Mouse (Mus musculus): ENCODE data around the gene Heg1.

The Heg1 gene

DNA sequence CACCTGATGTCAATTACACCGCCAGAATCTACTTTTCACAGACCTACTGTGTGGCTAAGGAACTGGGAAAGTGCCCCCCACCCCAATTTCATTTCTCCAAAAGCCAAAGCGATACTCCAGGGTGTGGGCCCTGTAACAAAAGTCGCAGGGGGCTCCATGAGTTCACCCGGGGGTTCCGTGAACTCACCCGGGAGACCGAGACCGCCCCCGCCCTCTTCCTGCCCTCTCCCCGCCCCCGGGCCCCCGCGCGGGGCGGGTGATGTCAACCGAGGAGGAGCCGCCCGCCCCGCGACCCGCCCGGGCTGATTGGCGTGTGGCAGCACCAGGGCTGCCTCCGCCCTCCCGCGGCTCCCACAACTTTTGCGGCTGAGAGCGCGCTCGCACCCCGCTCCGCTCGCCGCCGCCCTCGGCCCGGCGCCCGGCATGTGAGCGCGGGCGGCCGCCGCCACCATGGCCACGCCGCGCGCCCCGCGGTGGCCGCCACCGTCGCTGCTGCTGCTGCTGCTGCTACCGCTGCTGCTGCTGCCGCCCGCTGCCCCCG, at the start of gene Heg1:
Gene Heg1, plus strand, starts transcription at position 209 of the 541 bp plus-strand sequence.
- DNase-seq: peak; percentile 60

DNA sequence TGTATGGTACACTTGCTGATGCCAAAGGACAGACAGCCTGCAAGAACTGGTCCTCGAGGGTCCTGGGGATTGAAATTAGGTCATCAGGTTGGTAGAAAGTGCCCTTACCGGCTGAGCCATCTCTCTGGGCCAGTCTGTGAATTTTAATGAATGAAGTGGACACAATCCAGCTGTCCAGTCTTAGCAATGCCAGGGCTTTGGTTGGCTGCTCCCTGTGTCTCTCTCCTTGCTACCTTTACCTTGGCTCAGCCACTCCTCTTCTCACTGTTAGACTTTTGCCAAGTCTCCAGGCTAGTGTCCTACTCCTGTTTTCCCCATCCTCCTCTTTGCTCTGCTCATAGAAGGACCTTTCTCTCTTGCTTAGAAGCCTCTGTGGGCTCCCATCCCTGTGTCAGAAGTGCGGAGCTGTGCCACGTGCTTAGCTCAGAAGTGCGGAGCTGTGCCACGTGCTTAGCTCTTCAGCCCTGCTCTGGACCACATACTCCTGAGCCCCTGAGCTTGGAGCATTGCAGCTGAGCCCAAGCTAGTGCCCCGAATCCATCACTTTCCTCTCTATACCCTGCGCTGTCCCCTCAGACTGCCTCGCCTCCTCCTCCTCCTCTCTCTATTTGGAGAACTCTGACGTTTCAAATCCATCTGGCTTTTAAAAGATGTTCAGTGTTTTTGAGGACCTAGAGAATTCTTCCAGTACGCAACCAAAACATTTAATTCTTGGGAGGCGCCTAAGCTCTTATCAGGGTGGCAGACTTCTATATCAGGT, 48.2 kb upstream of the Heg1 start:
- no peak for DNase-seq

- no peak for DNase-seq
Measured at GRCm38 (mm10) chr16:33641779-33642178, 42.4 kb upstream of the Heg1 start.

DNA sequence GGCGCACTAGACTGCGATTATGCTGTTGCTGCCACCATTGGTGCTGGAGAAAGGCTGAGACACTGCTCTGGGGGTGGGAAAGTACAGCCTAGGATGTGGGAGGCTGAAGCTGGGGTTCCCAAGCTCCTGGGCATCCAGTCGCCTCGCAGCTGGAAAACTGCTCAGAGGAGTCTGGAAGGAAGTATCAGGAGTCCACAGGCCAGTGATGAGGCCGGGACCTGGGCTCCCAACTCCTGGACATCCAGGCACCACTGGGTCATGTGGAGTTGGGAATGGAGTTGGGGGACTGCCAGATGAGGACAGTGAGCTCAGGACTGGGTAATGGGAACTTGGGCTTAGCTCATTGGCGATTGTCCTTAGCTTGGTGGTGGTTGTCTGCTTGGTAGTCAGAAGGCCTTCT, 31.1 kb upstream of the Heg1 start:
- no peak for DNase-seq

DNA sequence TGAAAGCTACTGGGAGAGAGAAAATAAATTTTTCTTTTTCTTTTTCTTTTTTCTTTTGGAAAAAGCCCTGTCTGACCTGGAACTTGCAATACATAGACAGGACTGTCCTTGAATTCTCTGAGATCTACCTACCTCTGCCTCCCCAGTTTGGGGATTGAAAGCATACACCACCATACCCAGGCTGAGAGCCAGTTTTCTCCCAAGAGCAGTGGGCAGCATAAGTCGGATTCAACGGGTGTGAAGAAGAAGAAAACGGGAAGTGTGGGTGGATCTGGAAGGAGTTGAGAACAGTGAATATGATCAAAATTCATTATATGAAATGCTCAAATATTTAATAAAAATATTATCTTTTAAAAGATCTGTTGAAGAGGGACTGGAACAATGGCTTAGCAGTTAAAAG, 28.7 kb upstream of the Heg1 start:
- DNase-seq: no peak

- DNase-seq: no peak
Measured at GRCm38 (mm10) chr16:33657191-33657590, 27.0 kb upstream of the Heg1 start.

DNA sequence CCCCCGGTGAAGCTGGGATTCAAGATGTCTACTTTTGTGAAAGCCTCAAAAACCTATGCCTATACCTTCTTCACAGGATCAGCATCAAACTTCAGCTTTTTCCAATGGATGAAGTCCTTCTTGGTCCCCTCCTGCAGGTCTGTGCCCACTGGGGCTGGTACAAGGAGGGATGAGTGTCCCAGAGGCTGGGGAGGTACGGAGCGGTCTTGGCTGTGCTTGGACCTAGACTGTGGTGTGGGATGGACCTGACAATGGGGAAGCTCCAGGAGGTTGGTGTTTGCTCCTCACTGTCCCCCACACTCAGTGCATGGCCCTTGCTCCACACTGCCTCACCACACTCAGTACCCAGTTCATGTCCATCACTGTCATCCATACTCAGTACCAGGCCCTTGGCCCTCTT, 26.0 kb upstream of the Heg1 start:
- DNase-seq: no peak

- no peak for DNase-seq
Measured at GRCm38 (mm10) chr16:33659521-33659920, 24.6 kb upstream of the Heg1 start.

DNA sequence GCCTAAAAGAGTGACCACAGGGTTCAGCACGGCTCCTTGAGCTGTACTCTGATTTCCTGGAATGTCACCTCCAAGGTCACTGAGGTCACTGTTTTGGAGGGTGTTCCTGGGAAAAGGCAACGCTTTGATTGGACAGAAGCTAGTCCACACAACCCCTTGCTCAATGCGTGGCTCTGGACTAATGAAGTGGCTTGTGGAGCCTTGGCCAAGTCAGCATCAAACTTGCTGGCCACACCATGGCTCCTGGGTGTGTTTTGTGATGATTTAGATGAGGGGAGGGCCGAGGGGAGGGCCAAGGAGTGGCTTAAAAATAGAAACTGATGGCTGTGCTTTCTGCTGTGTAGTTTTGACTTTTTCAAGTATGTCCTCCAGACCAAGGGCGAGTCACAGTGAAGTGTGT, 24.0 kb upstream of the Heg1 start:
- DNase-seq: no peak

DNA sequence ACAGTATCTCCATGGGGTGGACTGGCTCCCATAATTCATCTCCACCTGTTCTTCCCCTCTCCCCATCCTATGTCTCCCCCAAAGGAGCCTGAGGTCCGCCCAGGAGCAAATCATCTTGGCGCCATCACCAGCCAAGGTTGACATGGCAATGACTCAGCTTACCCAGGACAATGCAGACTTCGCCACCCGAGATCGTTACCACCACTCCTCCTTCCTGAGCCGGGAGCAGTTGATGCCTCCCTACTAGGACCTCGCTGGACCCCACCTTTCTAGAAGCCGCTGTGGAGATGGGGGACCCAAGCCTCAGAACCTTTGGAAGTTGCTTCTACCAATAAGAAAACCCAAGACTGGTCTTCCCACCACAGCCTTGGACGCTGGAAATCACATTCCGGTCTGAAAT, 21.3 kb upstream of the Heg1 start:
- DNase-seq: no peak

GRCm38 (mm10) chr16:33666226-33666625, 17.9 kb upstream of the Heg1 start:
- no peak for DNase-seq

DNA sequence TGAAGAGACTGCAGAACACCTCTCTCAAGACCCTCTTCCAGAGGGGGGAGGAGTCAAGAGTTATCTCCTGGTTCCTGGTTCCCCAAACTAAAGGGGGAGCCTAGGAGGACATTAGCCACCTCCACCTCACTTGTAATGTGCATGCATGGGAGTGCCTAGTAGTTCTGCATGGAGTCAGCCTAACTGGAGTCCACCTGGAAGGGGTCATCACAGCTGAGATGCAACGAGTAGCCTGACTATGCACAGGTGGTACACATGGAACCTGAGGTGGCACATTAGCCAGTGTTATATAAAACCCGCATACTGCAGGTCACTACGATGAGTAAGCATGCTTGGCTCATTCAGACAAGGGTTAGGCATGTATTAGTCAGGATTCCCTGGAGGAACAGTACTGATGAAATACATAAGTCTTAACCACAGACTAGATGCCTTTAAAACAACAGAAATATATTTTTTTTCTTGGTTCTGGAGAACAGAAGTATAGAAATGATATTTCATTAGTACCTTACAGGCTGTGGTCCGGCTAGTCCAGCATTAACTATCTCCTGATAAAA, 17.1 kb upstream of the Heg1 start:
- no peak for DNase-seq

GRCm38 (mm10) chr16:33668448-33668847, 15.7 kb upstream of the Heg1 start:
- DNase-seq: no peak

- no peak for DNase-seq
Measured at GRCm38 (mm10) chr16:33669072-33669471, 15.1 kb upstream of the Heg1 start.

- DNase-seq: peak; percentile 87
Measured at GRCm38 (mm10) chr16:33670340-33670739, 13.8 kb upstream of the Heg1 start.

- no peak for DNase-seq
Measured at GRCm38 (mm10) chr16:33670933-33671332, 13.2 kb upstream of the Heg1 start.

DNA sequence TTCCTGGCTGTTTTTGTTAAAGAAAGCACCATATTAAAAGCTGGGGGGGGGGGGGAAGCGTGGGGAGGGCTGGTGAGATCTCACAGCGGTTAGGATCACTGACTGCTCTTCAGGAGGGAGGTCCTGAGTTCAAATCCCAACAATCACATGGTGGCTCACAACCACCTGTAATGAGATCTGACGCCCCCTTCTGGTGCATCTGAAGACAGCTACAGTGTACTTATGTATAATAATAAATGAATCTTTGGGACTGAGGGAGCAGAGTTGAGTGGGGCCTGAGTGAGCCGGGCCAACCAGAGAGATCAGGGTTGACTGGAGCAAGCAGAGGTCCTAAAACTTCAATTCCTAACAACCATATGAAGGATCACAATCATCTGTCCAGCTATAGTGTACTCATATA, 12.0 kb upstream of the Heg1 start:
- DNase-seq: no peak

GRCm38 (mm10) chr16:33672643-33673042, 11.5 kb upstream of the Heg1 start:
- no peak for DNase-seq

GRCm38 (mm10) chr16:33673530-33674109, 10.6 kb upstream of the Heg1 start:
- DNase-seq: no peak

DNA sequence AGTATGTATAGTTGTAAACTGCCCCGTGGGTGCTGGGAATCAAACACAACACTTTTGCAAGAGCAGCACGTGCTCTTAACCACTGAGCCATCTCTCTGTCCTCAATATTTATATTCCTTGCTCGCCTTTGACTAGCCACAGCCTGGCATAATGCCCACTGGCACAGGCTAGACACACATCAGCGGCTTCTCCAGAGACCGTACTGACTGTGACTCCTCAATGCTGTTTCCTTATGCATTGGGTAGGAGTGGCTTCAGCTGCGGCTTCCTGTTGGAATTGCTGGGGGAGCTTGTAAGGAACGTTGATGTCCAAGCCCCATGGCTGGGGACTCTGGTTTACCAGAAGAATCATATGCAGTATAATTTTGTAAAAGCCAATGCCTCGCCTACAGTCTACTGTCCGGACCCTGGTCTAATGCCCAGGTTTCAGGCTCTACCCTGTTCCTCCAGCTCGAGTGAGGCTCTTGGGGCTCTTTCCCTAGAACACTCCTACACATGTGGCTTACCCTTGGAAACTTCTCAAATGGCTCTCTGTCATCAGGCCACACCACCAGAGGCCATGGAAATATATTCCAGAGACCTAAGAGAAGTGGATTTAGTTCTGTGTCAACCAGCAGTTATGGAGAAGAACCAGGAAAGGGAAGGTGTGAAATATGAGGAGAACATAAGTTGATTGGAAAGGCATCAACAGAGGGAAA, 8.9 kb upstream of the Heg1 start:
- no peak for DNase-seq

- DNase-seq: no peak
Measured at GRCm38 (mm10) chr16:33675848-33676184, 8.4 kb upstream of the Heg1 start.

DNA sequence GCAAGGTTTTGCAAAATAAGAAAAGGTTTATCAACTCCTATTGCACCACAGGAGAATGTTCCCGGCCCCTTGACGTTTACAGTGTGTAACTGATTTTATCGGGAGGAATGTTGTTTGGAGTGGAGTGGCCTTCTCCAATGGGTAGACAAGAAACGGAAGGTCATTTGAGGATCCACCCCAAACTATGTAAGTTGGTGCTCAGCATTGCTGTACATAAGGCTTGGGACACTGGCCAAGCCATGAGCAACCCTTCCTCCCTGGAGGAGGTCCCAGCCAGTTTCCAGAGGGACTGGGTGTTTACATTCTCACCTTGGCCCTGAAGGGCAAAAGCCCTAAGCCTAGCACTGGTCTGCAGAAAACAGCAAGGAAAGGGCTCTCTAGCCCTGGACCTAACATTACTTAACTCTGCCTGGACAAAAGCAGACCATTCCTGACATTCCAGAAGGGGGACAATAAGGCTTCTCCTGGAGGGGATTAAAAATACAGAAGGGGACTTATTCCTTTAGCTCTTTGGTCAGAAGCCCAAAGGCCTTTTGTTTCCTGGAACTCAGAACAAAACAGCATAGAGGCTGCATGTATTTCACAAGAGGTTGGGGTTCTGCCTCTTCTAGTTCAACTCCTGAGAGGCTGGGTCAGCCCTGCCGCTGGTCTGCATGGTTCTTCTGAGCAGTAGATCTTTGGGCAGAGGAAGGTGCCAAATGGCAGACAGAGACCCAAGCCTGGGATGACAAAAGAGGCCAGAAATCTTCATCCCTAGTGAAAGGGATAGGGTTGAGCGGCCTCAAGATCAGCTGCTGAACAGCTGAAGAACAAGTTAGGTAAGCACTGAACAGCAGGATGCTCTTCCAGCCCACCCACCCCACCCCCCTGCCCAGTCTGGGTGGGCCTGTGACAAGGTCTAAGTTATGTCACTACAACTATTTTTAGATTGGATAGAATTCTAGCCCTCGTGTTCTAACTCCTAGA, 7.5 kb upstream of the Heg1 start:
- DNase-seq: no peak

- DNase-seq: no peak
Measured at GRCm38 (mm10) chr16:33677313-33677690, 6.9 kb upstream of the Heg1 start.
